Mouse (Mus musculus): ENCODE data around the gene Calcrl. TPM values are rescaled to one million over a fixed set of nuclear protein-coding genes. Genes with fewer than 3 reads are reported as not detected.
A peak's percentile ranks its signal among the peaks of the same experiment; 100 is the strongest.

Calcrl gene
- polyA plus RNA-seq (2016; fragmentation: Nextera tagmentation; extraction: Ambion mirVana) = 20.2 and 23.6 TPM in 2 replicates

DNA sequence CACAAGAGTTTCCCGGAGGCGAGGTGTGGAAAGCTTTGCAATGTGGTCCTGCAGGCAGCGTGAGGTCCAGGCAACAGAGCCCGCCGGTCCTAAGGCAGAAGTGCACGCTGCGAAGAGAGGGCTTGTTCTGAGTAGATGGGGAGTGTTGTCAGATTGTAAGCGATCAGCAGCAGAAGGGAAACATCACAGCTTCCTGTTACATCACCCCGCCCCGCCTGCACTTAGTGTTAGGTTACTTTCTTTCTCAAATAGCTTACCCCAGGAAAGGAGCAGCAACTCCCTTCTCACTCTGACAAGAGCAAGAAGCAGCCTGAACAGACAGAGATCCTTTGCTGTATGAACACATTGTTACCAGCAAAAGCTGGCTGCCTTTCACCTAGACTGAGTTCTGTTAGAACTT lies at the start of gene Calcrl:
Gene Calcrl (minus strand): TSS at position 274 of the 400 bp plus-strand sequence.
- Histone ChIP-seq H3K36me3 (no peaks in the 10 kb centered on the region), H3K27me3 (no peaks in the 10 kb centered on the region), H3K4me1 (no peaks in the 10 kb centered on the region; the same call in 1 of the 2 replicates), H3K4me3 (peak within 1 kb of the TSS; percentile 36), H3K4me2 (replicated peaks) (peak within 1 kb of the TSS; percentile 53), H3K9ac (no peak within 1 kb of the TSS), H3K27ac (peak within 1 kb of the TSS; percentile 62; the same call in 1 of the 2 replicates), H3K9me3 (no peaks in the 10 kb centered on the region)
- ATAC-seq (ENCODE audit: insufficient number of reproducible peaks, insufficient read depth, low FRiP score, low TSS enrichment) = peak; percentile 77; the same call in 1 of the 2 replicates
- 1% methylated on average over 10 of the region's 10 CpGs for WGBS

DNA sequence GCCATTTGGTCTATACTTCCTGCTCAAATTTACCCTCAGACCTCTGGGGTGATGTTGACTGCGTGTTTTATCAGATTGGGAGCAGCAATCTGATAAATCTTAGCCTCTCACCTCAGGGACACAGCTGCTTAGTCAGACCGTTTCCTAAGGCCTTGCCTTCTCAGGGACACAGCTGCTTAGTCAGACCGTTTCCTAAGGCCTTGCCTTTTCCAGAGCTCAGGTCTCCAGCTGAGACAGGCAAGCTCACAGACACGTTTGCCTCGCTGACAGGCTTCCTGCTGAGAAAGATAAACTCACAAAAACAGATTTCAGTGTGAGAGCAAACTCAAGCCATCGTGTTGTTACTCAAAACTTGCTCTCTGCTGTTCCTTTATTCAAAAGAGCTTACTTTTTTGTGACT lies 49.4 kb upstream of the Calcrl start:
- Histone ChIP-seq H3K4me1 (peaks cover 8% of the 10 kb centered on the region; the same call in 1 of the 2 replicates), H3K27ac (no peak overlapping the region), H3K9me3 (no peaks in the 10 kb centered on the region), H3K4me3 (no peak overlapping the region), H3K9ac (no peak overlapping the region), H3K4me2 (replicated peaks) (no peak overlapping the region), H3K36me3 (no peaks in the 10 kb centered on the region), H3K27me3 (no peaks in the 10 kb centered on the region)
- 7% methylated on average over 6 of the region's 6 CpGs for WGBS
- no peak for ATAC-seq (ENCODE audit: insufficient number of reproducible peaks, insufficient read depth, low FRiP score, low TSS enrichment)

DNA sequence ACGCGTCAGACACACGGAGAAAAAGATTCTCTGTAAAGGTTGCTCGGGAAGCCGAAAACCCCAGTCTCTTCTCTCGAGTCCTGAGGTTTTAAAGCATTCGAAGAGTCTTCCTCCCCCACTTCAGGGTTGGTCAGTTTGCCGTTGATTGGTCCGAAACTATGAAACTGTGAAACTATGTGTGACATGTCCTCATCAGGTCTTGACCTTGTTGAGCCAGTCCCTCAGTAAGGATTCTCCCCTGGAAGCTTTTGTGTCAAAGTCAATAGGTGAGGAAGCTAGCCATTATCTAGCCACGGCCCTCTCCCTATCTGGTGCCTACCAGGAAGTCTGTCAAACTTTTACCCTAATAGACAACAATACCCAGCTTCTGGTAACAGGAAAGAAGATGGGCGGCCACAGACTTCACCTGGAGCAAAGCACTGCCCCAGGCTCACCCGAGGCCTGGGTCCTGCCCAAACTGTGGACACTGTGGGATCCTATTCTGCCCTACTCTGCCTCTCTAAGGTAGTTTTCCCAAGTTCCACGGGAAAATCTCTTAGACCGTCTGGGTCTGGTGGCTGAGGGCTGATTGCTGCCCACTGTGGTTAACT lies 48.8 kb upstream of the Calcrl start:
- Histone ChIP-seq H3K36me3 (no peaks in the 10 kb centered on the region), H3K27me3 (no peaks in the 10 kb centered on the region), H3K9ac (no peak overlapping the region), H3K4me1 (peaks cover 8% of the 10 kb centered on the region; the same call in 1 of the 2 replicates), H3K4me2 (replicated peaks) (no peak overlapping the region), H3K4me3 (no peak overlapping the region), H3K9me3 (no peaks in the 10 kb centered on the region), H3K27ac (no peak overlapping the region)
- WGBS = 75% methylated on average over 14 of the region's 14 CpGs
- ATAC-seq (ENCODE audit: insufficient number of reproducible peaks, insufficient read depth, low FRiP score, low TSS enrichment) = no peak

DNA sequence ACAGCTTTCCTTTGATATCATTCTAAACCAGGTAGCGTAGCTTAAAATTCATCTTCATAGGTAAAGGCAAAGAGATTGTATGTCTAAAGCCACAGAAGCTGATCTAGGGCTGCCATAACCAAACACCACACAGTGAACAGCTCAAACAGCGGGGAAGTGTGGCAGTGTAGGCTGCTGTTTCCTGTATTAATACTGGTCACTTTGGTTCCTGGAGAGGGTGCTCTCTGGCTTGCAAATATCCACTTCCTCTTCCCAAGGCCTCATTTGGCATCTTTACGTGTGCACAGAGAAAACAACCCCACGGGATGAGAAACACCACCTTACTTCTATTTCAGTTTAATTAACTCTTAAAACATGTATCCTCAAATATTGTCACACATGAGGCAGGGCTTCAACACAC lies 42.2 kb upstream of the Calcrl start:
- no peak overlapping the region for H3K9ac ChIP-seq
- ATAC-seq (ENCODE audit: insufficient number of reproducible peaks, insufficient read depth, low FRiP score, low TSS enrichment) = no peak
- no peaks in the 10 kb centered on the region for H3K36me3 ChIP-seq
- no peak overlapping the region for H3K27ac ChIP-seq
- peaks cover 5% of the 10 kb centered on the region; the same call in 1 of the 2 replicates for H3K4me1 ChIP-seq
- H3K4me3 ChIP-seq = no peak overlapping the region
- 86% methylated on average over 4 of the region's 4 CpGs for WGBS
- no peaks in the 10 kb centered on the region for H3K9me3 ChIP-seq
- H3K4me2 ChIP-seq (replicated peaks) = no peak overlapping the region
- no peaks in the 10 kb centered on the region for H3K27me3 ChIP-seq

DNA sequence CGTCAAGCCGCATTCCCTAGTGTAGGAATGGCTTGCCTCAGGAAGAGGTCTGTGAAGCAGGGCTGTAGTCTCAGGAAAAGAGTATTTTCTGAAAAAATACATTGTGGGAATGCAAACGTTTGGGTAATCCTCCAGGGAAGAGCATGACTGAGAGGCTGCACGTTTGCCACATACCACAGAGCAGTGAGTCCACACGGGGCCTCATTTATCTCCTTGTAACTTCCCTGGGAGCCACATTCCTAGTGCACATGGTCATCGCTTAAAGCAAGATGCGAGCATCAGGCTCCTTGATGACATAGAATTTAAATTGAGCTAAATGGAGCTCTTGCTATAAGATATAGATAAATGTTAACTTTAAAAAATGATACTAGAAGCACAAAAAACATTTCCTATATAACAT lies 39.7 kb upstream of the Calcrl start:
- WGBS = 32% methylated on average over 7 of the region's 7 CpGs

DNA sequence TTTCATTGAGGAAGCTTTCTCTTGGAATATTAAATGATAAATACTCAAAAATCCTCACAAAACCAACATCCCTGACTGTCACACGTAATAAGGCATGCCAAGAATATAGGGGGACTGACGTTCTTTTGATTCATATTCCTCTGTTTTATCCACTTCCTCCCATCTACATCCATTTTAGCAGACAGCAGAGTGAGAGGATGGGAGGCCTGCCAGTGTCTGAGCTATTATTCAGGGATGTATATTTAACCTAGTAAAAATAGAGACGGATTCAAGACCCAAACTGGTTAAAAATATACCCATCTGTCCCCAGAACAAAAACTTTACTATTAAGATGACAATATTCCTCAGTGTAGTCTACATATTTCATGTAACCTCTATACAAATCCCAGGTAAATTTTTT lies 37.2 kb upstream of the Calcrl start:
- Histone ChIP-seq H3K36me3 (no peaks in the 10 kb centered on the region), H3K4me2 (replicated peaks) (no peak overlapping the region), H3K27me3 (no peaks in the 10 kb centered on the region), H3K9ac (no peak overlapping the region), H3K27ac (no peak overlapping the region), H3K4me1 (peaks cover 5% of the 10 kb centered on the region; the same call in 1 of the 2 replicates), H3K4me3 (no peak overlapping the region), H3K9me3 (no peaks in the 10 kb centered on the region)
- no peak for ATAC-seq (ENCODE audit: insufficient number of reproducible peaks, insufficient read depth, low FRiP score, low TSS enrichment)
- WGBS = 91% methylated on average over 3 of the region's 3 CpGs

More for the DNA sequence above, 39.7 kb upstream of the Calcrl start:
- Histone ChIP-seq H3K27me3 (no peaks in the 10 kb centered on the region), H3K9ac (no peak overlapping the region), H3K4me1 (peaks cover 5% of the 10 kb centered on the region; the same call in 1 of the 2 replicates), H3K36me3 (no peaks in the 10 kb centered on the region), H3K9me3 (no peaks in the 10 kb centered on the region), H3K4me3 (no peak overlapping the region), H3K4me2 (replicated peaks) (no peak overlapping the region), H3K27ac (no peak overlapping the region)
- no peak for ATAC-seq (ENCODE audit: insufficient number of reproducible peaks, insufficient read depth, low FRiP score, low TSS enrichment)

DNA sequence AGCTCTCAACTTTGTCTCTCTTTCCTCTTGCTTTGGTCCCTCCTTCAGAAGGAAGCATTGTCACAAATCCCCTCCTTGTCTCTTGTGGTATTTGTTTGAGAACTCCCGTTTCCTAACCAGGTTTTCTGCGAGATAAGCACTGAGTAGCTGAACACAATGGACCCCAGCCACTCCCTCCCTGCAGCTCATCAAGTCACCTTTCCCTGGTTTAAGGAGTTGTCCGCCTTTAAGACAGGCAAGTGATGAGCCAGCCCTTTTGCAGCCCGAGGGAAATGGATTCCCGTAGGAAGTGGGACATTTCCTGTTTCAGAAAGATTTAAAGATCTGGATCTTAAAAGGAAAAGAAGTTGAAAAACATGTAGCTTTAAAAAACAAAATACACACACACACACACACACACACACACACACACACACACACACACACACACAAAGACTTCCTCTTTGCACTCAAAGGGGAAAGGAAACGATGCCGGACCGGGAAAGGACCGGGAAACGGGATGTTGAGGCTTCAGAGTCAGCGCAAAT lies 34.5 kb upstream of the Calcrl start:
- Histone ChIP-seq H3K4me3 (no peak overlapping the region), H3K4me1 (0 out of 2 replicates have a peak, but pooled peaks cover 2% of the 10 kb centered on the region), H3K9ac (no peak overlapping the region), H3K4me2 (replicated peaks) (no peak overlapping the region), H3K9me3 (no peaks in the 10 kb centered on the region), H3K27ac (no peak overlapping the region), H3K27me3 (no peaks in the 10 kb centered on the region), H3K36me3 (no peaks in the 10 kb centered on the region)
- ATAC-seq (ENCODE audit: insufficient number of reproducible peaks, insufficient read depth, low FRiP score, low TSS enrichment) = no peak
- WGBS = 56% methylated on average over 11 of the region's 11 CpGs

- 81% methylated on average over 6 of the region's 6 CpGs for WGBS
- Histone ChIP-seq H3K4me1 (no peaks in the 10 kb centered on the region), H3K4me2 (replicated peaks) (no peak overlapping the region), H3K36me3 (no peaks in the 10 kb centered on the region), H3K27me3 (no peaks in the 10 kb centered on the region), H3K4me3 (no peak overlapping the region), H3K9ac (no peak overlapping the region), H3K27ac (no peak overlapping the region), H3K9me3 (no peaks in the 10 kb centered on the region)
- ATAC-seq (ENCODE audit: insufficient number of reproducible peaks, insufficient read depth, low FRiP score, low TSS enrichment) = no peak
Measured at GRCm38 (mm10) chr2:84457221-84457620, 32.0 kb upstream of the Calcrl start.

DNA sequence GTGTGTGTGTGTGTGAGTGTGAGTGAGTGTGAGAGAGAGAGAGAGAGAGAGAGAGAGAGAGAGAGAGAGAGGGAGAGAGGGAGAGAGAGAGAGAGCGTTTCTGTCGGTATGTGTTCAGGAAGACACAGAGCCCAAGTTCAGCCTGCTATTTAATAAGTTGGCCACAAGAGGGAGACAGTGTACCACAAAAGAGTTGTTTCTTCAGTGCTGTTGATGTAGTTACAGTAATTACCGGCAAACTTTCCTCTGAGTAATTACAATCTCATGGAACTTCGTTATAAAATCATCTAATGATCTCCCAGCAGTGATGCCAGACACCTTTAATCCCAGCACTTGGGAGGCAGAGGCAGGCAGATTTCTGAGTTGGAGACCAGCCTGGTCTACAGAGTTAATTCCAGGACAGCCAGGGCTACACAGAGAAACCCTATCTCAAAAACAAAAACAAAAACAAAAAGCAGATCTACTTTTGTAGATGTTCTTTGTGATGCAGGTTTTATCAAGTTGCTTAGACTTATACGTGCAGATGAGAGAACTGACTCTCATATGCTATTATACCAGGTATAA lies 30.1 kb upstream of the Calcrl start:
- Histone ChIP-seq H3K4me3 (no peak overlapping the region), H3K4me2 (replicated peaks) (peak overlapping the region; percentile 30), H3K4me1 (no peaks in the 10 kb centered on the region), H3K27me3 (no peaks in the 10 kb centered on the region), H3K9ac (no peak overlapping the region; the same call in 1 of the 2 replicates), H3K36me3 (no peaks in the 10 kb centered on the region), H3K27ac (no peak overlapping the region), H3K9me3 (no peaks in the 10 kb centered on the region)
- WGBS = 8% methylated on average over 5 of the region's 5 CpGs
- ATAC-seq (ENCODE audit: insufficient number of reproducible peaks, insufficient read depth, low FRiP score, low TSS enrichment) = no peak

- no peaks in the 10 kb centered on the region for H3K27me3 ChIP-seq
- no peak overlapping the region; the same call in 1 of the 2 replicates for H3K9ac ChIP-seq
- H3K36me3 ChIP-seq = no peaks in the 10 kb centered on the region
- H3K4me3 ChIP-seq = no peak overlapping the region
- no peaks in the 10 kb centered on the region for H3K9me3 ChIP-seq
- no peak for ATAC-seq (ENCODE audit: insufficient number of reproducible peaks, insufficient read depth, low FRiP score, low TSS enrichment)
- H3K27ac ChIP-seq = no peak overlapping the region
- H3K4me1 ChIP-seq = no peaks in the 10 kb centered on the region
- H3K4me2 ChIP-seq (replicated peaks) = peak overlapping the region; percentile 30
- WGBS = 55% methylated on average over 10 of the region's 10 CpGs
Measured at GRCm38 (mm10) chr2:84454551-84455235, 29.5 kb upstream of the Calcrl start.

GRCm38 (mm10) chr2:84454051-84454450 lies 28.8 kb upstream of the Calcrl start:
- no peaks in the 10 kb centered on the region for H3K4me1 ChIP-seq
- WGBS = 10% methylated on average over 5 of the region's 5 CpGs
- no peaks in the 10 kb centered on the region for H3K9me3 ChIP-seq
- no peaks in the 10 kb centered on the region for H3K36me3 ChIP-seq
- H3K27me3 ChIP-seq = no peaks in the 10 kb centered on the region
- no peak for ATAC-seq (ENCODE audit: insufficient number of reproducible peaks, insufficient read depth, low FRiP score, low TSS enrichment)
- no peak overlapping the region for H3K4me2 ChIP-seq (replicated peaks)
- H3K4me3 ChIP-seq = no peak overlapping the region
- H3K27ac ChIP-seq = no peak overlapping the region
- H3K9ac ChIP-seq = no peak overlapping the region

DNA sequence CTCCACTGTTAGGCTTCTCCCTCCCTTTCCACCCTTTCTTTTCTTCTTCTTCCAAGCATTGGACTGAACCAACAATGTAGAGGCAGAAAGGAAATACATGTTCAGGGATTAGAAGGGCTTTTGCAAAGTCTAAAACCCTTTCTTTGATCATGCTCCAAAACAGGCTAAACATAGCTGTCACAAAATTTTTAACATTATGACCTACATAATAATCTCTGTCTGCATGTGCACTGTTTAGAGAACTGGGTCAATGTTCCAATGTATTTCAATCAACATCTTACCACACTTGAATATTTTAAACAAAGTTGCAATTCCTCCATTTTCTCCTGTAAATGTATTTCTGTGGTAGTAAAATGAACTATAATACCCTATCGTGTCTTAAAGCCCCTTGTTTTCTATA lies 20.3 kb upstream of the Calcrl start:
- Histone ChIP-seq H3K9me3 (no peaks in the 10 kb centered on the region), H3K9ac (no peak overlapping the region), H3K4me2 (replicated peaks) (no peak overlapping the region), H3K27me3 (no peaks in the 10 kb centered on the region), H3K4me1 (no peaks in the 10 kb centered on the region), H3K4me3 (no peak overlapping the region), H3K36me3 (no peaks in the 10 kb centered on the region), H3K27ac (no peak overlapping the region)
- ATAC-seq (ENCODE audit: insufficient number of reproducible peaks, insufficient read depth, low FRiP score, low TSS enrichment) = no peak
- WGBS = 90% methylated on average over 1 of the region's 1 CpGs

Measured in embryonic facial prominence, embryonic 12.5 days (tissue).